Mouse (Mus musculus): ENCODE measurements around the gene Gm49373. TPM values are rescaled to one million over a fixed set of nuclear protein-coding genes. Genes with fewer than 3 reads are reported as not detected.

Gm49373 gene
- polyA plus RNA-seq, 1 experiment from 2014 or later: 1.2 TPM

GRCm38 (mm10) chr9:21097793-21098192, 24.9 kb upstream of the Gm49373 start:
- H3K4me3 ChIP-seq (replicated peaks): no peak overlapping the region
- ATAC-seq: no peak
- H3K9me3 ChIP-seq: no peaks in the 10 kb centered on the region
- no peak overlapping the region for H3K4me2 ChIP-seq (replicated peaks)
- H3K36me3 ChIP-seq: 0 out of 2 replicates have a peak, but pooled peaks cover 2% of the 10 kb centered on the region
- no peaks in the 10 kb centered on the region for H3K27me3 ChIP-seq
- H3K27ac ChIP-seq: no peak overlapping the region
- no peak overlapping the region for H3K9ac ChIP-seq (replicated peaks)
- peaks cover 11% of the 10 kb centered on the region; the same call in 1 of the 2 replicates for H3K4me1 ChIP-seq (replicated peaks)
- 92% methylated on average over 8 of the region's 8 CpGs for WGBS

DNA sequence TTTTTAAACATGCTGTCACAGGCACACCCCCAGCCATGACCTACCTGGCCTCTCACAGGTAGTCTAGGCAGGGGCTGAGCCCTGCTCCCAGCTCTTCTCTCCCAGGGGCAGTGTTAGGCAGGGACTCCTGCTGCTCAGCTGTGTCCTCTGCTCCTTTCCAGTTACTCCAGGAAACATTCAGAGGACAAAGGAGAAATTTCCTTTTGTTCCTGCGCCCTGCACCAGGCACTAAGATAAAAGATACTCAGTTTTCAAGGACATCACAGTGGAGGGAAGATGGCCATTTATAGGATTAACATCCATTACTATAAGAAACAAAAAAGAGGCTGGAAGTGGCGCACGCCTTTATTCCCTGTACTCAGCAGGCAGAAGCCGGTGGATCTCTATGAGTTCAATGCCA, 23.1 kb upstream of the Gm49373 start:
- 55% methylated on average over 4 of the region's 4 CpGs for WGBS
- no peak overlapping the region for H3K27ac ChIP-seq

DNA sequence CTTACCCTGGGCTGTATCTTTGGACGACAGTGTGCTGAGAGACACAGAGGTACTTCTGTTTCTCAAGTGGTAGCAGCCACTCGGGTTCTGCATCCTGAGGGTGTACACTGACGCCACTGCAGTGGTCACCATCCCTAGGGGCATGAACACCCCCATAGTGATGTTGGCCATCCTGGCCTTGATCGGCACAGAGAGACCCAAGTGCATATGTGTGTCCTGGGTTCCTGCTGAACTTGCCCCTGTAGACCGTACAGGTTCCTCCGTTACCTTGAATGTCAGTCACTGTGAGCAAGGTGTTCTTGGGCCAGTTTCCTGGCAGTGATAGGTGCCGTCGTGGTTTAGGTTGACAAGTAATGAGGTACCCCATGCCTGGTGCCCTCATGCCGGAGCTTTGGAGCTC, 20.5 kb upstream of the Gm49373 start:
- H3K4me3 ChIP-seq (replicated peaks): no peak overlapping the region
- H3K27me3 ChIP-seq: no peaks in the 10 kb centered on the region
- peaks cover 29% of the 10 kb centered on the region for H3K4me1 ChIP-seq (replicated peaks)
- WGBS: 96% methylated on average over 9 of the region's 9 CpGs
- no peak overlapping the region for H3K9ac ChIP-seq (replicated peaks)
- H3K27ac ChIP-seq: no peak overlapping the region
- H3K9me3 ChIP-seq: no peaks in the 10 kb centered on the region
- ATAC-seq: no peak
- H3K36me3 ChIP-seq: peaks cover 21% of the 10 kb centered on the region
- no peak overlapping the region for H3K4me2 ChIP-seq (replicated peaks)

More for the DNA sequence above, 23.1 kb upstream of the Gm49373 start:
- H3K27me3 ChIP-seq: no peaks in the 10 kb centered on the region
- no peak overlapping the region for H3K4me2 ChIP-seq (replicated peaks)
- H3K9ac ChIP-seq (replicated peaks): no peak overlapping the region
- no peaks in the 10 kb centered on the region for H3K9me3 ChIP-seq
- no peak for ATAC-seq
- H3K4me3 ChIP-seq (replicated peaks): no peak overlapping the region
- H3K36me3 ChIP-seq: 0 out of 2 replicates have a peak, but pooled peaks cover 2% of the 10 kb centered on the region
- peaks cover 15% of the 10 kb centered on the region for H3K4me1 ChIP-seq (replicated peaks)

DNA sequence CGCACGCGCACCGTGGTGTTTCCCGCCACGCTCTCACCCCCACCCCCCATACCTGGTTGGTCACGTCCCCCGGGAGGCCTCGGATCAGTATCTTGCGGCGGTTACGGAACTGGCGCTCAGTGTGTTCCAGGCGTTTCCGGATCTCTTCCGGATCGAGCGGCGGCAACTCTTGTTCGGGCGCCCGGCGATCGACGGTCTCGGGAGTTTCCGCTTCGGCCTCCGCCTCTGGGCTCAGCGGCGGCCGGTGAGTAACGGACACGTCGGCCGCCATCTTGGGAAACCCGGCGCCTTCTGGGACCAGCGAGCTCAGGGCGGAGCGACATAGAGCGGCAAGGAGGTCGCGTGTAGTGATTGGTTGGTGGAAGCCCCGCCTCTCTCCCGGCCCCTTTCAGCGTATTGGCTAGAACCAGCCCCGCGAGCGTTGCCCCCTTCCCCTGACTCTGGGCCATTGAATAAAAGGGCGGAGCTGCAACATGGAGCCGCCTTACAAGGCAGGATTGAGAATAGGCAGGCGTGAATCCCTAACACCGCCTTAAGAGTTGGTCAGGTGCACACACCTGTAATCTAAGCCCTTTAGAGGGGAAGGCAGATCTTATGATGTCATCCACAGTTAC, 18.9 kb upstream of the Gm49373 start, which contains the start of the genes Gm38431 and Raver1:
TSS of gene Gm38431 (minus strand) at position 291 of the 614 bp plus-strand sequence.
TSS of gene Raver1 (minus strand) at position 302 of the 614 bp plus-strand sequence.
- Histone ChIP-seq H3K9ac (replicated peaks) (peak within 1 kb of the TSS; percentile 80), H3K36me3 (peaks cover 37% of the 10 kb centered on the region), H3K4me3 (replicated peaks) (peak within 1 kb of the TSS; percentile 68), H3K4me1 (replicated peaks) (peaks cover 29% of the 10 kb centered on the region), H3K27ac (peak within 1 kb of the TSS; percentile 91), H3K9me3 (no peaks in the 10 kb centered on the region), H3K27me3 (no peaks in the 10 kb centered on the region), H3K4me2 (replicated peaks) (peak within 1 kb of the TSS; percentile 90)
- WGBS: under 1% methylated on average over 54 of the region's 54 CpGs
- peak; percentile 99 for ATAC-seq

DNA sequence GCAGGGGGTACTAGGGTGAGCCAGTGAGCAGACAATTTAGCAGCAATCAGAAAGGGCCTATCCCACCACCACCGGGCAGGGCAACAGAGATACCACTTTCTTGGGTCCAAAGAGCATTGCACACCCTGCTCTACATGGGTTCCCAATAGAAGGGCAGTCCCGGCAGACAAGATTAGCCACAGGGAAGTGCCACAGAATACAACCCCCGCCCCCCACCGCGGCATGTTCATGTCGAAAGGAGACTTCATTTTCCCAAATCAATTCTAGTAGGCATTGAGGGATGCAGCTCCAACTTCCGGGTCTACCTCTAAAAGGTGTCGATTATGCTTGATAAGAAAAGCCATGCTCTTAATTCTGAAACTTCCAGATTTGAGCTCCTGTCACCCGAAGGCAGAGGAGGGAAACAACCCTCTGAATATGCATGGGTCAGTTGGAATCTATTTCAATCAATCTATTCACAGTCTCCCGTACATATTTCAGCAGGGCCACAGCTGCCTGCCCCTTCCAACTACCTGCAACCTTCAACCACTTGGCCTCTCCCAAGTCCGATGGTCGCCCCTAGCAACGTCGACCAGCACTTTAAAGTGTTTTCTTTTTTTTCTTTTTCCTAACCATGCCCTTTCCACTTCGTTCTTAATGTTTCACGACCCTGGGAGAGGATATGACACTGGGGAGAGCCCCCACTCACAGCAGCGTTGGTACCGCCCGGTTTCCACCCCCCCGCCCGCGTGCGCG, 18.2 kb upstream of the Gm49373 start:
- peak overlapping the region; percentile 80 for H3K9ac ChIP-seq (replicated peaks)
- ATAC-seq: no peak
- H3K9me3 ChIP-seq: no peaks in the 10 kb centered on the region
- WGBS: 4% methylated on average over 24 of the region's 24 CpGs
- peaks cover 29% of the 10 kb centered on the region for H3K4me1 ChIP-seq (replicated peaks)
- peak overlapping the region; percentile 68 for H3K4me3 ChIP-seq (replicated peaks)
- H3K27ac ChIP-seq: peak overlapping the region; percentile 91
- peak overlapping the region; percentile 90 for H3K4me2 ChIP-seq (replicated peaks)
- H3K36me3 ChIP-seq: peaks cover 44% of the 10 kb centered on the region
- H3K27me3 ChIP-seq: no peaks in the 10 kb centered on the region

- peak overlapping the region; percentile 80 for H3K9ac ChIP-seq (replicated peaks)
- 100% methylated on average over 1 of the region's 1 CpGs for WGBS
- no peaks in the 10 kb centered on the region for H3K27me3 ChIP-seq
- ATAC-seq: no peak
- H3K4me1 ChIP-seq (replicated peaks): peaks cover 25% of the 10 kb centered on the region
- peak overlapping the region; percentile 68 for H3K4me3 ChIP-seq (replicated peaks)
- H3K4me2 ChIP-seq (replicated peaks): peak overlapping the region; percentile 90
- H3K9me3 ChIP-seq: no peaks in the 10 kb centered on the region
- peaks cover 50% of the 10 kb centered on the region for H3K36me3 ChIP-seq
- no peak overlapping the region for H3K27ac ChIP-seq
These were observed 17.6 kb upstream of the Gm49373 start for GRCm38 (mm10) chr9:21090537-21090936.

GRCm38 (mm10) chr9:21083324-21083723, 10.4 kb upstream of the Gm49373 start:
- no peak for ATAC-seq
- Histone ChIP-seq H3K27ac (no peak overlapping the region), H3K4me3 (replicated peaks) (no peak overlapping the region), H3K36me3 (peaks cover 94% of the 10 kb centered on the region), H3K9ac (replicated peaks) (no peak overlapping the region), H3K4me1 (replicated peaks) (no peaks in the 10 kb centered on the region; the same call in 1 of the 2 replicates), H3K27me3 (no peaks in the 10 kb centered on the region), H3K4me2 (replicated peaks) (no peak overlapping the region), H3K9me3 (no peaks in the 10 kb centered on the region)
- WGBS: 72% methylated on average over 3 of the region's 3 CpGs

- H3K4me2 ChIP-seq (replicated peaks): no peak overlapping the region
- H3K27ac ChIP-seq: no peak overlapping the region
- H3K9me3 ChIP-seq: no peaks in the 10 kb centered on the region
- 92% methylated on average over 9 of the region's 9 CpGs for WGBS
- peaks cover 94% of the 10 kb centered on the region for H3K36me3 ChIP-seq
- H3K27me3 ChIP-seq: no peaks in the 10 kb centered on the region
- H3K9ac ChIP-seq (replicated peaks): no peak overlapping the region
- no peak overlapping the region for H3K4me3 ChIP-seq (replicated peaks)
- no peaks in the 10 kb centered on the region for H3K4me1 ChIP-seq (replicated peaks)
- no peak for ATAC-seq
These were observed 8.2 kb upstream of the Gm49373 start for GRCm38 (mm10) chr9:21081127-21081526.

- peaks cover 64% of the 10 kb centered on the region for H3K36me3 ChIP-seq
- no peak overlapping the region for H3K27ac ChIP-seq
- H3K4me1 ChIP-seq (replicated peaks): peaks cover 19% of the 10 kb centered on the region
- H3K9ac ChIP-seq (replicated peaks): no peak overlapping the region
- no peak overlapping the region for H3K4me3 ChIP-seq (replicated peaks)
- H3K27me3 ChIP-seq: no peaks in the 10 kb centered on the region
- H3K4me2 ChIP-seq (replicated peaks): no peak overlapping the region
- H3K9me3 ChIP-seq: no peaks in the 10 kb centered on the region
- 88% methylated on average over 3 of the region's 3 CpGs for WGBS
- ATAC-seq: no peak
These were observed 2.7 kb upstream of the Gm49373 start for GRCm38 (mm10) chr9:21075625-21076024.

DNA sequence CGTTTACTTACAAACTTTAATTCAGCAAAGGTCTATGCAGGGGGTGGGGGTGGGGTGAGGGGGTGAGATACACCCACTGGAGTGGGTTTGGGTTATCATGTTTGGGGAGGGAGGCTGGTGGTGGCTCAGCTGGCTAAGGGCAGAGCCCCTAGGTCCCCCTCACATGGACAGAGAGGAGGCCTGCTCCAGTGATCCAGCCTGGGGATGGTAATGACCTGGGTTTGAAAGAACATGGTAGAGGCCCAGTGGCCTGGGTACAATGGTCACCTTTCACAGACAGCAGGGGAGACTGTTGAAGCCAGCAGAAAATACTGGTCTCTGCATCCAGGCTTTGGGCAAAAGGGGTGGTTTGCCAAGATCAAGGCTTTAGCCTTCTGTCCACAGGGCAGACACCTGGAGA, 1.3 kb upstream of the Gm49373 start:
- 93% methylated on average over 1 of the region's 1 CpGs for WGBS

DNA sequence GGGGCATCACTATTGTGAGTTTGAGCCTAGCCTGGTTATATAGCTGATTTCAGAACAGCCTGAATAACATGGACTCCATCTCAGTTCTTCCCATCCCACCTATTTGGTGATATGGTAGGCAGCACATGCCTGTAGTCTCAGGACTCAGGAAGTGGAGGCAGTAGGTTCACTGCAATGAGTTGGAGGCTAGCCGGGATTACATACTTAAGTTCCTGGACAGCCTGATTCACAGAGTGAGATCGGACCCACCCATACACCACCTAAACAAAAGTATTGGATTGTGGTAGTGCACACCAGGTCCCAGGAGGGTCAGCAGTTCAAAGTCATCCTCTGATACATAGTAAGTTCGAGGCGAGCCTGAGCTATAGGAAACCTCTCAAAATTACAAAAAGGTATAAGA, 255 bp downstream of the Gm49373 start:
- Histone ChIP-seq H3K4me2 (replicated peaks) (peak overlapping the region; percentile 92), H3K27ac (no peak overlapping the region), H3K27me3 (no peaks in the 10 kb centered on the region), H3K4me1 (replicated peaks) (peaks cover 19% of the 10 kb centered on the region), H3K9me3 (no peaks in the 10 kb centered on the region), H3K9ac (replicated peaks) (peak overlapping the region; percentile 86), H3K4me3 (replicated peaks) (peak overlapping the region; percentile 90), H3K36me3 (peaks cover 47% of the 10 kb centered on the region)
- WGBS: 16% methylated on average over 4 of the region's 4 CpGs
- ATAC-seq: 0 out of 2 replicates have a peak, but pooled peaks have one; percentile 1

More for the DNA sequence above, 1.3 kb upstream of the Gm49373 start:
- ATAC-seq: no peak
- H3K27me3 ChIP-seq: no peaks in the 10 kb centered on the region
- no peak overlapping the region for H3K9ac ChIP-seq (replicated peaks)
- no peak overlapping the region for H3K4me3 ChIP-seq (replicated peaks)
- H3K9me3 ChIP-seq: no peaks in the 10 kb centered on the region
- no peak overlapping the region for H3K4me2 ChIP-seq (replicated peaks)
- peaks cover 19% of the 10 kb centered on the region for H3K4me1 ChIP-seq (replicated peaks)
- H3K27ac ChIP-seq: no peak overlapping the region
- peaks cover 54% of the 10 kb centered on the region for H3K36me3 ChIP-seq

GRCm38 (mm10) chr9:21067006-21067684, 5.8 kb downstream of the Gm49373 start, which contains the start of gene Zglp1:
Zglp1 (minus strand) TSS chr9:21067093.
- H3K27ac ChIP-seq: no peak within 1 kb of the TSS
- no peak within 1 kb of the TSS for H3K9ac ChIP-seq (replicated peaks)
- peaks cover 7% of the 10 kb centered on the region for H3K4me1 ChIP-seq (replicated peaks)
- H3K36me3 ChIP-seq: peaks cover 61% of the 10 kb centered on the region
- H3K9me3 ChIP-seq: no peaks in the 10 kb centered on the region
- no peaks in the 10 kb centered on the region for H3K27me3 ChIP-seq
- no peak within 1 kb of the TSS for H3K4me3 ChIP-seq (replicated peaks)
- 88% methylated on average over 27 of the region's 27 CpGs for WGBS
- no peak within 1 kb of the TSS for H3K4me2 ChIP-seq (replicated peaks)
- ATAC-seq: no peak
